Mouse (Mus musculus): ENCODE results near the gene Zc3h18. TPM values are rescaled to one million over a fixed set of nuclear protein-coding genes. Genes with fewer than 3 reads are reported as not detected.

Zc3h18 gene
- polyA plus RNA-seq, 1 experiment from 2014 or later: 30.6 TPM

DNA sequence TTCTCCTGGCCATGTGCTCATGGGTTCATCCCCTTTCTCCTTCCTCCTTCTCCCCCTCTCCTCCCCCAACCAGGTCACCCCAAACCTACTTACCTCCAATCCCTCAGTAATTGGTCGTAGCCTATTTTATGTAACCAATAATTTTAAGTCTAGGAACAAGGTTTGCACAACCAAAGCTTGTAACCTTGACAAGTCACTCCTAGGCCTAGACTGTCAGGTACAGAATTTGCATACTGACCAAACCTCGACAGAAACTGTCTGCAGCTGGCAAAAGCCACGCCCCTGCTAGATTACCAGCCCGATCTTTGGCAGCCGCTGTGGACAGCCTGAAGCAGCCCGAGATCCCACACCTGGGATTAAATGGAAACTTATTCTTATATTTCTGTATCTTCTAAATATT is 4.7 kb upstream of the Zc3h18 start:
- H3K9me3 ChIP-seq (replicated peaks): no peaks in the 10 kb centered on the region
- no peak for ATAC-seq (ENCODE audit: low FRiP score)

DNA sequence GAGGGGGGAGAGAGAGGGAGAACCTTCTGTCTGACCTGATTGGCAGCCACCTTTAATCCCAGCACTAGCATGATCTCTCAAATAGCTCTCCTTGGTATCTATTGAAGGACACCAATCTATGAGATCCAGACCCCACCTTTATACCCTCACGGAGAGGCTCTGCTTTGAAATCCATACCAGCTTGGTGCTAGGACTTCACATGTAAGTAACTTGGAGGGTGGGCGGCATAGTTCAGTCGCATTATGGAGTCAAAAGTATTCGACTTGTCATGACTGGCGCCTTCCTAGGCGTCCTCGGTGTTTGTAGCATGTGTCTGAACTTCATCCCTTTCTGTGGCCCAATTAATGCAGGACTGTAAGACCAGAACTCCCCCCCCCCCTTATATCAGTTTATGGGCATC is 1.1 kb upstream of the Zc3h18 start:
- Histone ChIP-seq H3K36me3 (peaks cover 7% of the 10 kb centered on the region), H3K4me2 (peak overlapping the region; percentile 57), H3K27me3 (replicated peaks) (no peaks in the 10 kb centered on the region), H3K9ac (replicated peaks) (no peak overlapping the region), H3K9me3 (replicated peaks) (no peaks in the 10 kb centered on the region), H3K4me3 (replicated peaks) (0 out of 2 replicates have a peak overlapping the region, but pooled peaks have one; percentile 87), H3K4me1 (peaks cover 27% of the 10 kb centered on the region), H3K27ac (replicated peaks) (no peak overlapping the region)
- ATAC-seq (ENCODE audit: low FRiP score): no peak
- WGBS: 96% methylated on average over 7 of the region's 7 CpGs

More for the DNA sequence above, 4.7 kb upstream of the Zc3h18 start:
- H3K27me3 ChIP-seq (replicated peaks): peaks cover 3% of the 10 kb centered on the region; the same call in 1 of the 2 replicates
- 77% methylated on average over 6 of the region's 6 CpGs for WGBS
- H3K4me2 ChIP-seq: no peak overlapping the region
- no peak overlapping the region for H3K27ac ChIP-seq (replicated peaks)
- H3K4me1 ChIP-seq: peaks cover 14% of the 10 kb centered on the region; the same call in 1 of the 2 replicates
- no peaks in the 10 kb centered on the region for H3K36me3 ChIP-seq
- H3K4me3 ChIP-seq (replicated peaks): no peak overlapping the region
- H3K9ac ChIP-seq (replicated peaks): no peak overlapping the region

DNA sequence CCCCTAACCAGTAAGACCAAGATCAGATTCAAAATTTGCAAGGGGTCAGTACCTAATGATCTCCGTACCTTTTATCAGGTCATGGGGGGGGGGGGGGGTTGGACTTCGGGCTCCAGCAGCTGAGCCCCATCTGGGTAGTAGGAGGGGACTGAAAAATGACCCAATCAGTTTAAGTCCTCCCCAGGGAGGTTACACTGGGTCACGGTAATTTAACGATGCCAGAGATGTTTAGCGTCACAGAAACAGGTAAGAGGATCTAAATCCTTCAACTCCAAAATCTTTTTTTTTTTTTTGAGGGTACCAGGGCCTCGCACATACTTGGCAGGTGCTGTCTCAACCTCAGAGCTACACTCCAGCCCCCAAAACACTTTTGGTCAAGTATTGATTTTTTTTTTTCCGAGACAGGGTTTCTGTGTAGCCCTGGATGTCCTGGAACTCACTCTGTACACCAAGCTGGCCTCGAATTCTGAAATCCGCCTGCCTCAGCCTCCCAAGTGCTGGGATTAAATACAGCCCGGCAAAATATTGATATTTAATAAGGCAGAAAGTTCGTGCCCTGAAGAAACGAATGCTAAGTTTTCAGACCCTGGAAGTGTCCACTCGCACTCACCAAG is 551 bp upstream of the Zc3h18 start:
- Histone ChIP-seq H3K27ac (replicated peaks) (peak overlapping the region; percentile 63), H3K4me3 (replicated peaks) (peak overlapping the region; percentile 87), H3K9me3 (replicated peaks) (no peaks in the 10 kb centered on the region), H3K4me2 (peak overlapping the region; percentile 57), H3K27me3 (replicated peaks) (no peaks in the 10 kb centered on the region), H3K36me3 (peaks cover 7% of the 10 kb centered on the region), H3K4me1 (peaks cover 28% of the 10 kb centered on the region), H3K9ac (replicated peaks) (peak overlapping the region; percentile 29)
- WGBS: 23% methylated on average over 13 of the region's 13 CpGs
- ATAC-seq (ENCODE audit: low FRiP score): peak; percentile 45

DNA sequence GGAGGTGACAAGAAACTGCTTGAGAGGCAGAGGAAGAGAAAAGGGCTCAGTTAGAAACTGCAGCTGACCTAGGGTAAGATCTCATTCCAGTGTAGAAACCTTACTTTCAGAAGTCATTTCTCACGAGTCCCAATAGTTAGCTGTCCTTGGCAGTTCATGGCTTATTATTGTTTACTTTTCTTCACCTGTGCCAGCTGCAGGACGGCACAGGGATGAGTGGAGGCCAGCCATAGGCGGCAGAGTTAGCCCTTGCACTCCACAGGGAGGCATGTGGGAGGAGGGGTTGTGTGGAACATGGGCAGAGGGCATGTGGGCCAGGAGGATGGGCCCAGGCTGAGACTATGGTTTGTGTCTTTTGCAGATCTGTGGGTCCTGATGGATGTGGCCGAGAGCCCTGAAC is 6.6 kb downstream of the Zc3h18 start:
- no peak for ATAC-seq (ENCODE audit: low FRiP score)
- peaks cover 56% of the 10 kb centered on the region for H3K36me3 ChIP-seq
- no peaks in the 10 kb centered on the region for H3K27me3 ChIP-seq (replicated peaks)
- peaks cover 10% of the 10 kb centered on the region for H3K4me1 ChIP-seq
- H3K4me3 ChIP-seq (replicated peaks): no peak overlapping the region
- H3K27ac ChIP-seq (replicated peaks): no peak overlapping the region
- H3K9ac ChIP-seq (replicated peaks): no peak overlapping the region
- H3K9me3 ChIP-seq (replicated peaks): no peaks in the 10 kb centered on the region
- WGBS: 83% methylated on average over 4 of the region's 4 CpGs
- no peak overlapping the region for H3K4me2 ChIP-seq

DNA sequence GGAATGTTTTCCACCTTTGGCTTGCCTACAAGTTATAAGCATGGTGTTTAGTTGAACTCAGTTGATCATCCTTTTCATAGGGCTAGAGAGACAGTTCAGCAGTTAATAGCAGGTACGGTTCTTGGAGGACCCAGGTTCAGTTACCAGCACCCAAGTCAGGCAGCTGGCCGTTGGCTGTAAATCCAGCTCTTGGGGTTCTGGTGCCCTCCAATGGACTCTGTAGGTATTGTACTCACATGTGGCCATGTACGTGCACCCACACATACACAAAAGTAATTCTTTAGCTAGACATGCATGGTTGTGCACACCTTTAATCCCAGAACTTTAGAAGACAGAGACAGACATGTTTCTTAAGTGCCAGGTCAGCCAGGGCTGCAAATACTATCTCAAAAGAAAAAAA is 12.9 kb downstream of the Zc3h18 start:
- H3K36me3 ChIP-seq: peaks cover 82% of the 10 kb centered on the region

DNA sequence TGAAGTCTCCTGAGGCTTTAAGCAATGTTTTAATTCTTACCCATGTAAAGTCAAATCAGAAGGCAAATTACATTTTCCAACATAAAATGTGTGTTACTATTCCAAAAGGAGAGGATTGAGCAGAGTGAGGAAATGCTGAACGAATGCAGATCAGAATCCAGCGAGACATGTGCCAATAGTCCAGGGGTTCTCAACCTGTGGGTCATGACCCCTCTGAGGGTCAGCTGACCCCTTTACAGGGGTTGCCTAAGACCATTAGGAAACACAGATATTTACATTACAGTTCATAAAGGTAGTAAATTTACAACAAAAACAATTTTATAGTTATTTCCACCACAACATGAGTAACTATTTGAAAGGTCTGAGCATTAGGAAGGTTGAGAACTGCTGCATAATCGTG is 14.3 kb downstream of the Zc3h18 start:
- Histone ChIP-seq H3K27ac (replicated peaks) (no peak overlapping the region), H3K4me2 (no peak overlapping the region), H3K4me1 (no peaks in the 10 kb centered on the region), H3K9ac (replicated peaks) (no peak overlapping the region), H3K4me3 (replicated peaks) (no peak overlapping the region), H3K9me3 (replicated peaks) (no peaks in the 10 kb centered on the region; the same call in 1 of the 2 replicates), H3K36me3 (peaks cover 74% of the 10 kb centered on the region), H3K27me3 (replicated peaks) (no peaks in the 10 kb centered on the region)
- ATAC-seq (ENCODE audit: low FRiP score): no peak
- WGBS: 93% methylated on average over 3 of the region's 3 CpGs

More for the DNA sequence above, 12.9 kb downstream of the Zc3h18 start:
- Histone ChIP-seq H3K4me3 (replicated peaks) (no peak overlapping the region), H3K4me1 (no peaks in the 10 kb centered on the region), H3K9me3 (replicated peaks) (no peaks in the 10 kb centered on the region; the same call in 1 of the 2 replicates), H3K4me2 (no peak overlapping the region), H3K27me3 (replicated peaks) (no peaks in the 10 kb centered on the region), H3K9ac (replicated peaks) (no peak overlapping the region), H3K27ac (replicated peaks) (no peak overlapping the region)
- no peak for ATAC-seq (ENCODE audit: low FRiP score)
- WGBS: 92% methylated on average over 3 of the region's 3 CpGs

DNA sequence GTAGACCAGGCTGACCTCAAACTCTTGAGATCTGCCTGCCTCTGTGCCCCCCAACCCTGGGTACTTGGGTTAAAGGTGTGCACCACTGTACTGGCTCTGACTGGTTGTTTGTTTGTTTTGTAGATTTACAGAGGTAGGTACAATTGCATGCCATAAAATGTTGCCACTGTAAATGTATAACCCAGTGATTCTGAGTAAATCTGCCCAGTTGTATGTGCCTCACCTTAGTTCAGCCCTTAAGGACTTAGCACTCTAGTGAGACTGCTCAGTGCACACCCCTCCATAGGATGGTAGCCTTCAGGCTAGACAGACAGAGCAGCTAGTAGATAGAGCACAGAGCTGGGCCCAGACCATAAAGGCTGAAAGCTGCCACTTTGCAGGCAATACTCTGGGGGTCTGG is 17.3 kb downstream of the Zc3h18 start:
- no peak for ATAC-seq (ENCODE audit: low FRiP score)
- H3K9ac ChIP-seq (replicated peaks): no peak overlapping the region
- H3K27ac ChIP-seq (replicated peaks): no peak overlapping the region
- no peaks in the 10 kb centered on the region for H3K4me1 ChIP-seq
- no peak overlapping the region for H3K4me3 ChIP-seq (replicated peaks)
- no peaks in the 10 kb centered on the region for H3K27me3 ChIP-seq (replicated peaks)
- peaks cover 67% of the 10 kb centered on the region for H3K36me3 ChIP-seq
- no peaks in the 10 kb centered on the region; the same call in 1 of the 2 replicates for H3K9me3 ChIP-seq (replicated peaks)
- no peak overlapping the region for H3K4me2 ChIP-seq

DNA sequence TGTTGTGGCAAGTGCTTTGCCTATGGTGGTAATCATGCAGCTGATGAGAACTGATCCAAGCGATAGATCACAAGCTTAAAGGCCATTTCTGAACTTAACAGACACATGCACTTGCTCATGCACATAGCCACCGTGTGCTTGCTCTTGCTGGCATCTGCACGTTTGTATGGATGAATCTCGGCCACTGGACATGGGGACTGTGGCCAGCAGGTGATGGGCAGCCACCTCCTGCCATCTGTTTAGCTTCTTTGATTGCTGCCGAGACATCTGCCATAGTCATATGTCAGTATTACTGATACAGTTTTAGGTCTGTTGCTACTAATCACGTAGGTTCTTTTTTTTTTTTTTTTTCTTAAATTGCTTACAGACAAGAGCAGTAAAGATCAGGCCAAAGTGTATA is 18.9 kb downstream of the Zc3h18 start:
- peaks cover 70% of the 10 kb centered on the region for H3K36me3 ChIP-seq
- H3K27me3 ChIP-seq (replicated peaks): no peaks in the 10 kb centered on the region
- no peak for ATAC-seq (ENCODE audit: low FRiP score)
- no peak overlapping the region for H3K4me2 ChIP-seq
- no peak overlapping the region for H3K4me3 ChIP-seq (replicated peaks)
- WGBS: 88% methylated on average over 6 of the region's 6 CpGs
- H3K4me1 ChIP-seq: no peaks in the 10 kb centered on the region
- H3K27ac ChIP-seq (replicated peaks): no peak overlapping the region
- no peaks in the 10 kb centered on the region for H3K9me3 ChIP-seq (replicated peaks)
- no peak overlapping the region for H3K9ac ChIP-seq (replicated peaks)

DNA sequence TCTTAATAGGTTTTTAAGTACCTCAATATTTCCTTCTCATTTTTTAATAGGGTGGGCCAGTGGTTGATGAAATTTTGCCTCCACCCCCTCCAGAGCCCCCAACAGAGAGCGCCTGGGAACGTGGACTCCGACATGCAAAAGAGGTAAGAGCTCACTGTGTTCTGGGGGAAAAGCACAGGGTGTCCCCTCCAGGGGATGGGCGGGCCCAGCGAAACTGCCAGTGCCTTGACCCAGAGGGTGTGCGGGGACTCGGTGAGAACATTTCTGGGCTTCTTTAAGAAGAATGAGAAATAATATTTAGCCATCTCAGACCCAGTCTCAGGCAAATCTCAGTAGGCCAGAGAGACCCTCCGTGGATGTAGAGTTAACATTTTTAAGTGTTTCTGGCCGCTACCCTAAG is 21.8 kb downstream of the Zc3h18 start:
- Histone ChIP-seq H3K9me3 (replicated peaks) (no peaks in the 10 kb centered on the region), H3K4me3 (replicated peaks) (no peak overlapping the region), H3K9ac (replicated peaks) (no peak overlapping the region), H3K4me2 (no peak overlapping the region), H3K27ac (replicated peaks) (no peak overlapping the region), H3K27me3 (replicated peaks) (no peaks in the 10 kb centered on the region), H3K4me1 (no peaks in the 10 kb centered on the region), H3K36me3 (peaks cover 77% of the 10 kb centered on the region)
- 97% methylated on average over 9 of the region's 9 CpGs for whole genome bisulfite sequencing
- ATAC-seq (ENCODE audit: low FRiP score): no peak

DNA sequence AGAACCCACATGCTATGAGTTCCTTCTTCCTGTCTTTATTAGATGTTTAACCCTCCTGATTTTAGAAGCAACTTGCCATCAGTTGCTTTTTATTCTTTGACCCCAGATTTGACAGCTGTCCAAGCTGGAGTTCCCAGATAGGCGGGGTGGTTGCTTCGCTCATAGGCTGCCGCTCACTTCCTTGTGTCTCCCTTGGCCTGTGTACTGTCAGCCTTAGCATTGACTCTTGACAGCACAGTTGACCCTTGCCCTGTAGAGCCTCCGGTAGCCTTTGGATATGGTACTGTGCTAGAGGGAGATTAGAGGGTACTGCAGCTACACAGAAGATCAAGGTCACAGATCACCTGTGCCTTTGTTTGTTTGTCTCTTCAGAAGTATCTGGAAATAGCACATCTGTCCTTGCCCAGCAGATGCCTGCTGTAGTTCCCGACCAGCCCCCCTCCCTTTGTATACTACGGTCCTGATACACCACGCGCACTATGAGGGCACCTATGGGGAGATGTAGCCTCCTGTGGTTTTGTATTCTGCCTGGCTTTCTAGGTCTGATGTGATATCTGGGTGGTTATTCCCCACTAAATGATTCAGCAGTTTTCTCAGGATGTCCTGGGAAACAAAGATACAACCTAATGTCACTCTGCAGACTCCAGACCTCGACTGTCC is 28.9 kb downstream of the Zc3h18 start:
- Histone ChIP-seq H3K4me1 (no peaks in the 10 kb centered on the region), H3K27ac (replicated peaks) (no peak overlapping the region), H3K27me3 (replicated peaks) (no peaks in the 10 kb centered on the region), H3K9me3 (replicated peaks) (no peaks in the 10 kb centered on the region), H3K4me2 (no peak overlapping the region), H3K9ac (replicated peaks) (no peak overlapping the region), H3K36me3 (peaks cover 97% of the 10 kb centered on the region), H3K4me3 (replicated peaks) (no peak overlapping the region)
- 93% methylated on average over 9 of the region's 9 CpGs for WGBS
- no peak for ATAC-seq (ENCODE audit: low FRiP score)

DNA sequence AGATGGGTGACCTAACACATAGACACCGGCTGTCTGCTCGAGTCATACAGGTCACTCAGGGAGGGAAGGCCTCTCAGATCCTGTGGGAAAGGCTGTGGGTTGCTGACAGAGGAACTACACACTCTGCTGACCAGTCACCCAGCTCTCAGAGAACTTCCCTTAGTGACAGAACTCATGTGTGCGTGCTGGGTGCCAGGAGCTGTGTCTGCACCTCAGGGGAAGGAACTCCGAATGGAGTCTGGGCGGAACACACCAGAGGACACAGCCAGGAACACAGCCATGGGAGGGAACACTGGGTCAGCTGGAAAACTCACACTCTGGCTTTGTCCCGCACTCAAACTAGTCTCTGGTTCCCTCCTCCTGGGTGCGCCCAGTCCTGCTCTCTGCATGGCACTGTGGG is 31.3 kb downstream of the Zc3h18 start:
- no peak for ATAC-seq (ENCODE audit: low FRiP score)
- no peaks in the 10 kb centered on the region for H3K27me3 ChIP-seq (replicated peaks)
- H3K9ac ChIP-seq (replicated peaks): no peak overlapping the region
- H3K4me3 ChIP-seq (replicated peaks): no peak overlapping the region
- H3K4me1 ChIP-seq: no peaks in the 10 kb centered on the region
- no peaks in the 10 kb centered on the region for H3K9me3 ChIP-seq (replicated peaks)
- WGBS: 97% methylated on average over 7 of the region's 7 CpGs
- H3K4me2 ChIP-seq: no peak overlapping the region
- H3K36me3 ChIP-seq: peaks cover 97% of the 10 kb centered on the region
- no peak overlapping the region for H3K27ac ChIP-seq (replicated peaks)

DNA sequence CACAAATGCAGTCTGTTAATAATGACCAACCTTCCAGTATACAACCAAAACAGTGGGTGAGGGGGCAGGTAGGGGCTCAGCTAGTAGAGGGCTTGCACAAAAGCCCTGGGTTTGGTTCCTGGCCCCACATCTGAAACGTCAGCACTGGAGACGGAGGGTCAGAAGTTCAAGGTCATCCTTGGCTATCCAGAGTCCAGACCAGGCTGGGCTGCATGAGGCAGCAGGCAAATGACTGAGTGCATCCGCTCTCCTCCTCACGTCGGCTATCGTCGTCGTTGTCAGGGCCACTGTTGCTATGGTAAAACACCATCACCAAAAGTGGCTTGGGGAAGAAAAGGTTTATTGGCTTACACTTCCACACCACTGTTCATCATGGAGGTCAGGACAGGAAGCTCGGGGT is 37.9 kb downstream of the Zc3h18 start:
- Histone ChIP-seq H3K4me2 (no peak overlapping the region), H3K27me3 (replicated peaks) (no peaks in the 10 kb centered on the region), H3K4me3 (replicated peaks) (no peak overlapping the region), H3K9ac (replicated peaks) (no peak overlapping the region), H3K4me1 (no peaks in the 10 kb centered on the region), H3K36me3 (peaks cover 93% of the 10 kb centered on the region), H3K9me3 (replicated peaks) (no peaks in the 10 kb centered on the region), H3K27ac (replicated peaks) (no peak overlapping the region)
- no peak for ATAC-seq (ENCODE audit: low FRiP score)
- WGBS: 85% methylated on average over 9 of the region's 9 CpGs

All from neural tube, embryonic 15.5 days (tissue).